Mouse (Mus musculus): ENCODE measurements around the gene Ces1h.

GRCm38 (mm10) chr8:93317031-93317430 lies 62.5 kb downstream of the Ces1h start:
- TF ChIP-seq POLR2A (IDR thresholded peaks at IDR 0.05; ENCODE audit: insufficient read depth, low read length): no peak
- TF ChIP-seq CTCF (IDR thresholded peaks at IDR 0.05; ENCODE audit: low read depth, low read length): no peak
